Mouse (Mus musculus): ENCODE measurements around the gene Zfp609. TPM values are rescaled to one million over a fixed set of nuclear protein-coding genes. Genes with fewer than 3 reads are reported as not detected.
"Not testable (repeated sequence)": the region's sequence is repeated elsewhere in the genome, so short reads cannot be mapped to it uniquely, and the experiment has no call there.

The Zfp609 gene
- polyA plus RNA-seq, 1 experiment from 2014 or later = 9.2 TPM

GRCm38 (mm10) chr9:65655540-65655939 lies 171.8 kb downstream of the Zfp609 start:
- Histone ChIP-seq H3K4me2 (ENCODE audit: low read depth) (no peak overlapping the region), H3K4me1 (ENCODE audit: control insufficient read depth, insufficient read depth, low read length) (no peaks in the 10 kb centered on the region), H3K36me3 (ENCODE audit: control insufficient read depth, insufficient read depth, low read length) (no peaks in the 10 kb centered on the region), H3K9ac (ENCODE audit: low read length) (no peak overlapping the region), H3K4me3 (ENCODE audit: low read depth, low read length) (no peak overlapping the region), H3K27me3 (ENCODE audit: control insufficient read depth, insufficient read depth, low read length) (no peaks in the 10 kb centered on the region), H3K9me3 (ENCODE audit: control insufficient read depth, low read length) (no peaks in the 10 kb centered on the region), H3K27ac (ENCODE audit: low read depth, low read length) (no peak overlapping the region)
- ATAC-seq (ENCODE audit: insufficient read depth, low FRiP score, low TSS enrichment) (no peak), DNase-seq (ENCODE audit: low spot score) (no peak)
- 90% methylated on average over 8 of the region's 8 CpGs for WGBS

- Histone ChIP-seq H3K4me1 (ENCODE audit: control insufficient read depth, insufficient read depth, low read length) (no peaks in the 10 kb centered on the region), H3K27me3 (ENCODE audit: control insufficient read depth, insufficient read depth, low read length) (no peaks in the 10 kb centered on the region), H3K36me3 (ENCODE audit: control insufficient read depth, insufficient read depth, low read length) (no peaks in the 10 kb centered on the region), H3K4me3 (ENCODE audit: low read depth, low read length) (no peak overlapping the region), H3K9ac (ENCODE audit: low read length) (no peak overlapping the region), H3K4me2 (ENCODE audit: low read depth) (no peak overlapping the region), H3K27ac (ENCODE audit: low read depth, low read length) (no peak overlapping the region), H3K9me3 (ENCODE audit: control insufficient read depth, low read length) (no peaks in the 10 kb centered on the region)
- no peak for DNase-seq (ENCODE audit: low spot score)
- WGBS = 87% methylated on average over 3 of the region's 3 CpGs
- no peak for ATAC-seq (ENCODE audit: insufficient read depth, low FRiP score, low TSS enrichment)
Measured at GRCm38 (mm10) chr9:65654700-65655237, 172.6 kb downstream of the Zfp609 start.

GRCm38 (mm10) chr9:65653741-65654140 lies 173.6 kb downstream of the Zfp609 start:
- WGBS = 95% methylated on average over 4 of the region's 4 CpGs
- H3K4me2 ChIP-seq (ENCODE audit: low read depth) = no peak overlapping the region
- ATAC-seq (ENCODE audit: insufficient read depth, low FRiP score, low TSS enrichment) = no peak

GRCm38 (mm10) chr9:65651957-65652356 lies 175.4 kb downstream of the Zfp609 start:
- H3K27ac ChIP-seq (ENCODE audit: low read depth, low read length); H3K9ac ChIP-seq (ENCODE audit: low read length); H3K4me3 ChIP-seq (ENCODE audit: low read depth, low read length); H3K4me2 ChIP-seq (ENCODE audit: low read depth); ATAC-seq (ENCODE audit: insufficient read depth, low FRiP score, low TSS enrichment); H3K4me1 ChIP-seq (ENCODE audit: control insufficient read depth, insufficient read depth, low read length); H3K9me3 ChIP-seq (ENCODE audit: control insufficient read depth, low read length); H3K36me3 ChIP-seq (ENCODE audit: control insufficient read depth, insufficient read depth, low read length); H3K27me3 ChIP-seq (ENCODE audit: control insufficient read depth, insufficient read depth, low read length); DNase-seq (ENCODE audit: low spot score): not testable (repeated sequence)
- 91% methylated on average over 1 of the region's 1 CpGs for WGBS

More at GRCm38 (mm10) chr9:65653741-65654140, 173.6 kb downstream of the Zfp609 start:
- Histone ChIP-seq H3K27me3 (ENCODE audit: control insufficient read depth, insufficient read depth, low read length) (no peaks in the 10 kb centered on the region), H3K9ac (ENCODE audit: low read length) (no peak overlapping the region), H3K4me1 (ENCODE audit: control insufficient read depth, insufficient read depth, low read length) (no peaks in the 10 kb centered on the region), H3K4me3 (ENCODE audit: low read depth, low read length) (no peak overlapping the region), H3K9me3 (ENCODE audit: control insufficient read depth, low read length) (no peaks in the 10 kb centered on the region), H3K36me3 (ENCODE audit: control insufficient read depth, insufficient read depth, low read length) (no peaks in the 10 kb centered on the region), H3K27ac (ENCODE audit: low read depth, low read length) (no peak overlapping the region)
- DNase-seq (ENCODE audit: low spot score) = no peak

GRCm38 (mm10) chr9:65649997-65650396 lies 177.4 kb downstream of the Zfp609 start:
- WGBS = 73% methylated on average over 1 of the region's 1 CpGs
- no peak overlapping the region for H3K9ac ChIP-seq (ENCODE audit: low read length)
- no peaks in the 10 kb centered on the region for H3K36me3 ChIP-seq (ENCODE audit: control insufficient read depth, insufficient read depth, low read length)
- H3K4me1 ChIP-seq (ENCODE audit: control insufficient read depth, insufficient read depth, low read length) = no peaks in the 10 kb centered on the region
- H3K4me3 ChIP-seq (ENCODE audit: low read depth, low read length) = no peak overlapping the region
- H3K4me2 ChIP-seq (ENCODE audit: low read depth) = no peak overlapping the region
- no peak overlapping the region for H3K27ac ChIP-seq (ENCODE audit: low read depth, low read length)
- ATAC-seq (ENCODE audit: insufficient read depth, low FRiP score, low TSS enrichment) (no peak), DNase-seq (ENCODE audit: low spot score) (no peak)
- H3K27me3 ChIP-seq (ENCODE audit: control insufficient read depth, insufficient read depth, low read length) = no peaks in the 10 kb centered on the region
- no peaks in the 10 kb centered on the region for H3K9me3 ChIP-seq (ENCODE audit: control insufficient read depth, low read length)

GRCm38 (mm10) chr9:65648730-65649129 lies 178.6 kb downstream of the Zfp609 start:
- no peak overlapping the region for H3K4me2 ChIP-seq (ENCODE audit: low read depth)
- DNase-seq (ENCODE audit: low spot score) (no peak), ATAC-seq (ENCODE audit: insufficient read depth, low FRiP score, low TSS enrichment) (no peak)
- H3K36me3 ChIP-seq (ENCODE audit: control insufficient read depth, insufficient read depth, low read length) = no peaks in the 10 kb centered on the region
- H3K9ac ChIP-seq (ENCODE audit: low read length) = no peak overlapping the region
- no peak overlapping the region for H3K4me3 ChIP-seq (ENCODE audit: low read depth, low read length)
- H3K4me1 ChIP-seq (ENCODE audit: control insufficient read depth, insufficient read depth, low read length) = no peaks in the 10 kb centered on the region
- H3K9me3 ChIP-seq (ENCODE audit: control insufficient read depth, low read length) = no peaks in the 10 kb centered on the region
- 95% methylated on average over 13 of the region's 13 CpGs for WGBS
- H3K27me3 ChIP-seq (ENCODE audit: control insufficient read depth, insufficient read depth, low read length) = no peaks in the 10 kb centered on the region
- H3K27ac ChIP-seq (ENCODE audit: low read depth, low read length) = no peak overlapping the region

GRCm38 (mm10) chr9:65646782-65647181 lies 180.6 kb downstream of the Zfp609 start:
- Histone ChIP-seq H3K9ac (ENCODE audit: low read length) (no peak overlapping the region), H3K9me3 (ENCODE audit: control insufficient read depth, low read length) (no peaks in the 10 kb centered on the region), H3K36me3 (ENCODE audit: control insufficient read depth, insufficient read depth, low read length) (no peaks in the 10 kb centered on the region), H3K4me3 (ENCODE audit: low read depth, low read length) (no peak overlapping the region), H3K4me2 (ENCODE audit: low read depth) (no peak overlapping the region), H3K27me3 (ENCODE audit: control insufficient read depth, insufficient read depth, low read length) (no peaks in the 10 kb centered on the region), H3K27ac (ENCODE audit: low read depth, low read length) (no peak overlapping the region), H3K4me1 (ENCODE audit: control insufficient read depth, insufficient read depth, low read length) (no peaks in the 10 kb centered on the region; the same call in 1 of the 2 replicates)
- 91% methylated on average over 2 of the region's 2 CpGs for WGBS
- ATAC-seq (ENCODE audit: insufficient read depth, low FRiP score, low TSS enrichment) (no peak), DNase-seq (ENCODE audit: low spot score) (no peak)

- H3K27ac ChIP-seq (ENCODE audit: low read depth, low read length) = no peak overlapping the region
- H3K9me3 ChIP-seq (ENCODE audit: control insufficient read depth, low read length) = no peaks in the 10 kb centered on the region
- no peak for DNase-seq (ENCODE audit: low spot score)
- H3K27me3 ChIP-seq (ENCODE audit: control insufficient read depth, insufficient read depth, low read length) = no peaks in the 10 kb centered on the region
- no peaks in the 10 kb centered on the region for H3K36me3 ChIP-seq (ENCODE audit: control insufficient read depth, insufficient read depth, low read length)
- ATAC-seq (ENCODE audit: insufficient read depth, low FRiP score, low TSS enrichment) = no peak
- no peak overlapping the region for H3K9ac ChIP-seq (ENCODE audit: low read length)
- no peak overlapping the region for H3K4me3 ChIP-seq (ENCODE audit: low read depth, low read length)
- H3K4me2 ChIP-seq (ENCODE audit: low read depth) = no peak overlapping the region
- 64% methylated on average over 3 of the region's 3 CpGs for WGBS
- peaks cover 3% of the 10 kb centered on the region; the same call in 1 of the 2 replicates for H3K4me1 ChIP-seq (ENCODE audit: control insufficient read depth, insufficient read depth, low read length)
Measured at GRCm38 (mm10) chr9:65645984-65646383, 181.4 kb downstream of the Zfp609 start.

GRCm38 (mm10) chr9:65644960-65645359 lies 182.4 kb downstream of the Zfp609 start:
- WGBS = 83% methylated on average over 4 of the region's 4 CpGs
- no peak overlapping the region for H3K4me2 ChIP-seq (ENCODE audit: low read depth)
- ATAC-seq (ENCODE audit: insufficient read depth, low FRiP score, low TSS enrichment) = no peak

More at GRCm38 (mm10) chr9:65644960-65645359, 182.4 kb downstream of the Zfp609 start:
- no peaks in the 10 kb centered on the region for H3K36me3 ChIP-seq (ENCODE audit: control insufficient read depth, insufficient read depth, low read length)
- peaks cover 6% of the 10 kb centered on the region; the same call in 1 of the 2 replicates for H3K4me1 ChIP-seq (ENCODE audit: control insufficient read depth, insufficient read depth, low read length)
- DNase-seq (ENCODE audit: low spot score) = no peak
- H3K27me3 ChIP-seq (ENCODE audit: control insufficient read depth, insufficient read depth, low read length) = no peaks in the 10 kb centered on the region
- no peak overlapping the region for H3K9ac ChIP-seq (ENCODE audit: low read length)
- no peaks in the 10 kb centered on the region for H3K9me3 ChIP-seq (ENCODE audit: control insufficient read depth, low read length)
- H3K27ac ChIP-seq (ENCODE audit: low read depth, low read length) = no peak overlapping the region
- no peak overlapping the region for H3K4me3 ChIP-seq (ENCODE audit: low read depth, low read length)

Data from neural tube, embryonic 11.5 days (tissue).